Mouse (Mus musculus): ENCODE results near the gene Rnf186.

GRCm38 (mm10) chr4:138986280-138986679, 19.4 kb downstream of the Rnf186 start:
- no peak for TF ChIP-seq POLR2A (IDR thresholded peaks at IDR 0.05; ENCODE audit: borderline replicate concordance, control insufficient read depth, low read depth, low read length)
- TF ChIP-seq CTCF (IDR thresholded peaks at IDR 0.05; ENCODE audit: control insufficient read depth, insufficient read depth, low read length), result no peak

Measured in bone marrow, adult 2 months (tissue).